ENCODE assay signal across 9 mouse cellular contexts in the genomic region with DNA sequence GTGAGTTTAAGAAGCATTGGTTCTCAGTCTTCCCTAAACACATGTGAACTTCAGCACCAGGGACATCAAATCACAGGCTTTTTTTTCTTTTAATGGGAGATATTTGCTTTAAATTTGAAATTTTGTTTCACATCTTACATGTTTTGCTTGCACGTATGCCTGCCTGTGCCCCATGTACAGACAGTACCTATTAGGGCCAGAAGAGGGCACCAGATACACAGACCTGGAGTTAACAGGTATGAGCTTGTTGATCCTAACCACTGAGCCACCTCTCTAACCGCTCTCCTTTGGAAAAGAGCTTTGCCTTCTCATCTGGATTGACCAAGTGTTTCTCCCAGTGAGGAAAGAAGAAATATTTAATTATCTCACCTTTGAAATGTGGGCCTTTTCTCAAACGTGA. TPM values are rescaled to one million over a fixed set of nuclear protein-coding genes. Genes with fewer than 3 reads are reported as not detected.
DNase-seq lines count a peak whose midpoint lies in the region; ATAC-seq lines count a peak whose summit lies in the region.
"Had no signal": no experiment of that assay in that cellular context is flagged by ENCODE, and none has a peak within 500 bp of the region (broad histone marks: within the 10 kb centered on the region; RNA-seq: fewer than 3 reads in every experiment).

No protein-coding gene starts in this region.

- no peaks in the 10 kb centered on the region for H3K36me3 ChIP-seq in neural tube, embryonic 11.5 days (ENCODE audit: control insufficient read depth, insufficient read depth, low read length)
- H3K36me3 ChIP-seq: embryonic facial prominence, embryonic 15.5 days had no signal

- ATAC-seq in neural tube, embryonic 11.5 days (ENCODE audit: insufficient read depth, low FRiP score, low TSS enrichment) = no peak
- no peak for ATAC-seq in inflammation-experienced regulatory T-cells, adult 6 months

- intact Hi-C loops in heart, postnatal 10 days (cut with DNase I) = loop anchor here (1.0 to 5.0 kb wide), 3 partner anchors 26 to 140 kb away; no protein-coding TSS in a partner anchor
- intact Hi-C loops in heart, postnatal 25 days (cut with DNase I) = loop anchor here (1.0 to 5.0 kb wide), 2 partner anchors 26 to 139 kb away; no protein-coding TSS in a partner anchor

- peaks cover 4% of the 10 kb centered on the region; the same call in 1 of the 2 replicates for H3K27me3 ChIP-seq in neural tube, embryonic 11.5 days (ENCODE audit: control insufficient read depth, insufficient read depth, low read length)
- H3K27me3 ChIP-seq: embryonic facial prominence, embryonic 15.5 days had no signal

- H3K4me3 ChIP-seq in neural tube, embryonic 11.5 days (ENCODE audit: low read depth, low read length) = no peak overlapping the region
- H3K4me3 ChIP-seq: embryonic facial prominence, embryonic 15.5 days had no signal

- 0 out of 2 replicates have a peak, but pooled peaks cover 2% of the 10 kb centered on the region for H3K4me1 ChIP-seq in neural tube, embryonic 11.5 days (ENCODE audit: control insufficient read depth, insufficient read depth, low read length)

- H3K9ac ChIP-seq in neural tube, embryonic 11.5 days (ENCODE audit: low read length) = no peak overlapping the region
- H3K9ac ChIP-seq: embryonic facial prominence, embryonic 15.5 days had no signal

- no peaks in the 10 kb centered on the region for H3K9me3 ChIP-seq in neural tube, embryonic 11.5 days (ENCODE audit: control insufficient read depth, low read length)
- H3K9me3 ChIP-seq: embryonic facial prominence, embryonic 15.5 days had no signal

- no peak overlapping the region for H3K27ac ChIP-seq in neural tube, embryonic 11.5 days (ENCODE audit: low read depth, low read length)
- H3K27ac ChIP-seq: embryonic facial prominence, embryonic 15.5 days had no signal

- 64% methylated on average over 3 of the region's 3 CpGs for WGBS in neural tube, embryonic 11.5 days

- DNase-seq in heart, postnatal 10 days = peak; percentile 62 to 77
- no peak for DNase-seq in heart, postnatal 25 days (ENCODE audit: low spot score)
- DNase-seq in urinary bladder, postnatal 25 days (ENCODE audit: low spot score) = peak; percentile 56
- no peak for DNase-seq in urinary bladder, postnatal 4 days (ENCODE audit: low spot score in 2 of 2)
- peak; percentile 50 for DNase-seq in cerebellum, adult 9-11 months
- peak; percentile 57 for DNase-seq in kidney, postnatal 14 days
- peak; percentile 24 for DNase-seq in neural tube, embryonic 11.5 days (ENCODE audit: low spot score)

- H3K4me2 ChIP-seq in neural tube, embryonic 11.5 days (ENCODE audit: low read depth) = no peak overlapping the region
- H3K4me2 ChIP-seq: embryonic facial prominence, embryonic 15.5 days had no signal

RNA-seq across cellular contexts. Expression of gene Larp6, which starts 5.5 kb away (rescaled TPM):
- total RNA-seq in heart, postnatal 10 days (2021) = 1 to 10 TPM; 1.3 to 1.5 TPM
- total RNA-seq in heart, postnatal 25 days (2021) = 1 to 10 TPM; 1.3 to 1.5 TPM
- polyA plus RNA-seq in neural tube, embryonic 11.5 days (2014; fragmentation: Nextera tagmentation; extraction: Ambion mirVana) = 2.4 and 3.0 TPM in 2 replicates
- polyA plus RNA-seq in inflammation-experienced regulatory T-cells, adult 6 months (2017; shearing (Covaris generic)) = not detected

RNA-seq across cellular contexts. Expression of gene Lrrc49, which starts 30.3 kb away (rescaled TPM):
- 1 to 10 TPM; 7.2 to 9.3 TPM for total RNA-seq in heart, postnatal 10 days (2021)
- 1 to 10 TPM; 4.1 to 4.3 TPM for total RNA-seq in heart, postnatal 25 days (2021)
- 45.7 and 47.9 TPM in 2 replicates for polyA plus RNA-seq in neural tube, embryonic 11.5 days (2014; fragmentation: Nextera tagmentation; extraction: Ambion mirVana)
- 1 to 10 TPM; 1.7 to 5.8 (median 2.1) TPM for polyA plus RNA-seq in inflammation-experienced regulatory T-cells, adult 6 months (2017; shearing (Covaris generic))

Comparison
In these comparisons a context has a peak if more than half of its experiments do, and no peak if none do; other contexts are left out.
1. DNase-seq: peak in heart, postnatal 10 days (2 of 2), urinary bladder, postnatal 25 days (single experiment), cerebellum, adult 9-11 months (single experiment), kidney, postnatal 14 days (single experiment) and neural tube, embryonic 11.5 days (single experiment); none in heart, postnatal 25 days (single experiment) and urinary bladder, postnatal 4 days (0 of 2).